Mouse (Mus musculus): Measurements from ENCODE around the gene Btbd3. TPM values are rescaled to one million over a fixed set of nuclear protein-coding genes. Genes with fewer than 3 reads are reported as not detected.

The Btbd3 gene
- polyA plus RNA-seq, 1 experiment from 2014 or later: 25.6 TPM

DNA sequence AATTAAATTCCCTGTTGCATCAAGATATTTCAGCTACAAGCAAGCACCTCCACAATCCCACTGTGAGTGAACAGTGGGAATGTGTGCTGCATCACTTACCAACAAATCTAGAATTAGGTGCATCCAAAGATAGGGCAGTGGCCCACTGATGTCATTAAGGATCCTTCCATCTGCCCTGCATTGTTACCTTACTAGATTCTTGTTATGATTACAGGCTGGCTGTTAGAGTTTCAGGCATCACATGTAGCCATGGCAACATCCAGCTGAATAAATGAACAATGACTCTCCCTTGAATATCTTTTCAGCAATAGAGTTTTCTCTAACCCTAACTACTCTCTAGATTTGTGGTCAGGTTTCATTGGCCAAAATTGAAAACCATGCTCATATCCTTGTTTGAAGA, 150.3 kb downstream of the Btbd3 start:
- Histone ChIP-seq H3K9ac (no peak overlapping the region), H3K4me1 (no peaks in the 10 kb centered on the region), H3K27ac (no peak overlapping the region), H3K4me3 (no peak overlapping the region), H3K4me2 (no peak overlapping the region), H3K27me3 (no peaks in the 10 kb centered on the region), H3K9me3 (no peaks in the 10 kb centered on the region), H3K36me3 (no peaks in the 10 kb centered on the region)
- ATAC-seq (ENCODE audit: insufficient number of reproducible peaks, low FRiP score, low TSS enrichment, low read depth): no peak

DNA sequence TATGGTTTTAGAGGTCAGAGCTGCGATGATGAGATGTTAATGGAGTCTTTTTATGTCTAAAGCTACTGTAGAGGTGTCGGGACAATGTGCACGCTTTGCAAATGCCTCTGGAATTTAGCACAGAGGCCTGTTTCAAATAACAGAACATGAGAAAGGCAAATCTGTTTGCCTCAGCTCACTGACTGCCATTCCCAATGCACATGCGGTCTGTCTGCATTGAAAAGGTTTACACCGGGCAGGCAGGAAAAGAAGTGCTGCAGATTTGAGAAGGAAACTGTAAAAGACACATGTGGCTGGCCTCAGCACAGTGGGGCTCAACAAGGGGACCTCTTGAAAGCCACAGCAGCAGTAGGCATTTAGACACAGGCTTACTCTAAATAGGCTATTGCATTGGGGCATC, 156.2 kb downstream of the Btbd3 start:
- no peak overlapping the region for H3K4me3 ChIP-seq
- peak overlapping the region; percentile 62 for H3K27ac ChIP-seq
- H3K4me1 ChIP-seq: peaks cover 10% of the 10 kb centered on the region
- H3K9ac ChIP-seq: no peak overlapping the region
- 11% methylated on average over 5 of the region's 5 CpGs for WGBS
- no peaks in the 10 kb centered on the region for H3K9me3 ChIP-seq
- ATAC-seq (ENCODE audit: insufficient number of reproducible peaks, low FRiP score, low TSS enrichment, low read depth): no peak
- H3K4me2 ChIP-seq: no peak overlapping the region
- H3K36me3 ChIP-seq: no peaks in the 10 kb centered on the region
- H3K27me3 ChIP-seq: no peaks in the 10 kb centered on the region

DNA sequence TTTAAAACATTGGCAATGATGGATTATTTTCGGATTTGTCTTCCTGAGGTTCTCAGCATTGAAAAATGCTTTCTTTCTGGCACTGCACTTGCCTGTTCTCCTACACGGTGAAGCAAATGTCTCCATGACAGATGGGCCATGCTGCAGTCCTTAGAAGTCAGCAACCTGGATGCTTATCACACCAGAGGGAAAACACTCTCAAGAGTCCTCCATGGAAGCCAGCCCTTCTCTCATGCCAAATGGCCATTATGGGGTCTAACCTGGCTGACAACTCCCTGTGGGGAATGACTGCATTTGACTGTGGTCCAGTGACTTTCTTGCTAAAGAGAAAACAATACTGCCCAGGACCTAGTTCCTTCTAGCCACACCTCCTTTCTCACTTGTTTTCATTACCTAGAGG, 166.0 kb downstream of the Btbd3 start:
- 52% methylated on average over 2 of the region's 2 CpGs for WGBS

DNA sequence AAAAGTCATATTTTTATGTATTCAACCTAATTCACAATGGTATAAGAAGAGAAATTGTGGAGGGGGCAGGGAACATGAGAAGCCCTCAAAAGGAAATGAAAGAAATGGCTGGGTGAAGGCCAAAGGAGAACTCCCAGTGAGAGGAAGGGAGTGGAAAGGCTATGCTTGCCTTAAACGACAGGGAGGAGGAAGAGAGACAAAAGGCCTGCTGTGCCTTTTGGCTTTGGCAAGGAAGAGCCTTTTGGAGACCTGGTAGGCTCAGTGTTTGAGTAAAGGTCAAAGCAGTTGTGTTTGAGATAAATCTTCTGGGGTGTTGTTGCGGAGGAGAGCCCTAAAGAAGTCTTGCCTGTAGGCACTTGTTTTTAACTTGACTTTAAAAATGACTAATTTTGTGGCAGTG, 175.6 kb downstream of the Btbd3 start:
- H3K9me3 ChIP-seq: no peaks in the 10 kb centered on the region
- 47% methylated on average over 2 of the region's 2 CpGs for WGBS
- H3K27ac ChIP-seq: no peak overlapping the region
- H3K4me2 ChIP-seq: no peak overlapping the region
- no peak overlapping the region for H3K9ac ChIP-seq
- ATAC-seq (ENCODE audit: insufficient number of reproducible peaks, low FRiP score, low TSS enrichment, low read depth): no peak
- H3K4me1 ChIP-seq: no peaks in the 10 kb centered on the region
- no peak overlapping the region for H3K4me3 ChIP-seq
- H3K27me3 ChIP-seq: no peaks in the 10 kb centered on the region
- H3K36me3 ChIP-seq: no peaks in the 10 kb centered on the region

More for the DNA sequence above, 166.0 kb downstream of the Btbd3 start:
- ATAC-seq (ENCODE audit: insufficient number of reproducible peaks, low FRiP score, low TSS enrichment, low read depth): no peak
- H3K27ac ChIP-seq: no peak overlapping the region
- no peaks in the 10 kb centered on the region for H3K9me3 ChIP-seq
- no peaks in the 10 kb centered on the region for H3K4me1 ChIP-seq
- H3K27me3 ChIP-seq: no peaks in the 10 kb centered on the region
- H3K36me3 ChIP-seq: no peaks in the 10 kb centered on the region
- H3K9ac ChIP-seq: no peak overlapping the region
- H3K4me3 ChIP-seq: no peak overlapping the region
- no peak overlapping the region for H3K4me2 ChIP-seq

DNA sequence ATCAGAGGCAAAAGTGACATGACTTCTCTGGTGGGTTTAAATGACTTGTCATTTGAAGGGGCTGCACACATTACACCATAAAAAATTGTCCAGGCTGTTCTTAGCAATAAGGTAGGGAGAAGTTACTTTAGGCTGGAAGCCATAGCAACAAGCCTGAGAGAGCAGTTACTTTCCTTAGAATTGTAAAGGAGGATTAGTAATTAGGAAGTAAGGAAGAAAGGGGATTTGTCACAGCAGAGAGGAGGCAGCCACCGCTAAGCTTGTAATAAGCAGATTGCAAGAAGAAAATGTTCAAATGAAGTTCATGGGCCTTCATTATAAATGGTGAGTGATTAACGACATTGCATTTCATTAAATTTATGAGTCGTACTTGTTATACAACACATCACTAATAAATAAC, 190.1 kb downstream of the Btbd3 start:
- no peak overlapping the region for H3K27ac ChIP-seq
- H3K9me3 ChIP-seq: no peaks in the 10 kb centered on the region
- H3K4me2 ChIP-seq: no peak overlapping the region
- H3K4me1 ChIP-seq: no peaks in the 10 kb centered on the region
- H3K27me3 ChIP-seq: no peaks in the 10 kb centered on the region
- no peak overlapping the region for H3K9ac ChIP-seq
- no peaks in the 10 kb centered on the region for H3K36me3 ChIP-seq
- WGBS: 45% methylated on average over 3 of the region's 3 CpGs
- no peak for ATAC-seq (ENCODE audit: insufficient number of reproducible peaks, low FRiP score, low TSS enrichment, low read depth)
- H3K4me3 ChIP-seq: no peak overlapping the region

DNA sequence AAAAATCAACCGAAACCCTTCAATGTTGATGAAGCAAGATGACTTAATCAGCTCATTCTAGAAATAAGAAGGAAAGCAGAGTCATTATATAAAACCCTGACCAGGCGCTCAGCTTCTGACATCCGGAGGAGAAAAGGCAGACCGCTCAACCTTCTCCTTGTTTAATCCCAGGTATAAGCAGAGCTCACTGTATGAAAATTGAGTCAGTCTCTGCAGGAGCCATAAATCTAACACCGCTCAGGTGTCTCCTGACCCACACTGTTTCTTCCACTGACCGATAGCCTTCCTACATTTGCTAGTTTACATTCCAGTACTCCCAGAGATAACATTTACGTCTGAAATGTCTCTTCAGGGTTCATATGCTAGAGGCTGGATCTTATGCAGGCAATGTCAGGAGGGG, 190.6 kb downstream of the Btbd3 start:
- no peaks in the 10 kb centered on the region for H3K36me3 ChIP-seq
- no peaks in the 10 kb centered on the region for H3K27me3 ChIP-seq
- no peak overlapping the region for H3K27ac ChIP-seq
- H3K9me3 ChIP-seq: no peaks in the 10 kb centered on the region
- no peak overlapping the region for H3K4me2 ChIP-seq
- no peak overlapping the region for H3K4me3 ChIP-seq
- 62% methylated on average over 7 of the region's 7 CpGs for WGBS
- no peak for ATAC-seq (ENCODE audit: insufficient number of reproducible peaks, low FRiP score, low TSS enrichment, low read depth)
- H3K9ac ChIP-seq: no peak overlapping the region
- no peaks in the 10 kb centered on the region for H3K4me1 ChIP-seq

DNA sequence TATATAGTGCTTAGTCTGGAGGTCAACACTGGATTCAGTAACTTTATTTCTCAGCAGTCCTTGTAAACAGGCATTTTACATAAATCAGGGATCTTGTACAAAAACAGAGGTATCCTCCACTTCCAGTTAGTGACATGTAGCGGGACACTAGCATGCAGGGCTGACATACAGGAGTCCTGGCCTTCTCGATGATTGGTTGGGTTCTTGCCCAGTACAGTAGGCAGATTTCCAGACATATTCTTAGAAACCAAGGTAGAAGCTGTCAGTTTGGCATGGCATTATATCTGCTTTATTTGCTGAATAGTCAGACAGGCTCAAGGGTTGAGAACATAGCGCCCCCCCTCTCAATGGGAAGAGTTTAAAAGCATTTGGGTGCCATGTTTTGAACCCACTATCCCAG, 191.3 kb downstream of the Btbd3 start:
- Histone ChIP-seq H3K27ac (no peak overlapping the region), H3K27me3 (no peaks in the 10 kb centered on the region), H3K4me2 (no peak overlapping the region), H3K4me3 (no peak overlapping the region), H3K9ac (no peak overlapping the region), H3K9me3 (no peaks in the 10 kb centered on the region), H3K36me3 (no peaks in the 10 kb centered on the region), H3K4me1 (no peaks in the 10 kb centered on the region)
- no peak for ATAC-seq (ENCODE audit: insufficient number of reproducible peaks, low FRiP score, low TSS enrichment, low read depth)
- WGBS: 94% methylated on average over 3 of the region's 3 CpGs

DNA sequence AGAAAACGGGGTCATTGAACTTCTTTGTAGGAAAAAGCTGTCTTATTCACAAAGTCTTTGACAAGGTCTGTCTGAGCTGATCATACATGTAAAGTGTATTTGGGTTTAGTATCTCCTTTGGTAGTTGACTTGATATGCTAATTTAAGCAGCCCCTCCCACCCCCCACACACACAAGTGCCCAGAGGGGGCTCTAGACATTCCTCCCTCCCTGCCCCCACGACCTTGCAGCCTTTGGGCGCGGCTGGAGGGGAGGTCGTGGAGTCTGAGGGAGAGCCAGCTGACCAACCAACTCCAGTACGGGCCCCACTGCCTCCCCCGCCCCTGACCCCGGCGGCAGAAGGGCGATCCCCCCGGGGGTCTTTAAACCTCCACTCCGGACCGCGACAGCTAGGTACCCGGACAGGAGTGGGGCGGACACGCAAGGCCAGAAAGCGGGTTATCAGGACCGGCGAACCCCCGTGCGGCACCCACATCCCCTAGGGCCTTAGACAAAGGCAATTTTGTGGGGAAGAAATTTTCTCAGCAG, 211.7 kb downstream of the Btbd3 start:
- Histone ChIP-seq H3K9me3 (no peaks in the 10 kb centered on the region), H3K4me1 (peaks cover 4% of the 10 kb centered on the region; the same call in 1 of the 2 replicates), H3K9ac (no peak overlapping the region), H3K4me2 (no peak overlapping the region), H3K36me3 (no peaks in the 10 kb centered on the region), H3K27ac (no peak overlapping the region), H3K4me3 (no peak overlapping the region), H3K27me3 (no peaks in the 10 kb centered on the region)
- no peak for ATAC-seq (ENCODE audit: insufficient number of reproducible peaks, low FRiP score, low TSS enrichment, low read depth)
- 82% methylated on average over 22 of the region's 22 CpGs for whole genome bisulfite sequencing

DNA sequence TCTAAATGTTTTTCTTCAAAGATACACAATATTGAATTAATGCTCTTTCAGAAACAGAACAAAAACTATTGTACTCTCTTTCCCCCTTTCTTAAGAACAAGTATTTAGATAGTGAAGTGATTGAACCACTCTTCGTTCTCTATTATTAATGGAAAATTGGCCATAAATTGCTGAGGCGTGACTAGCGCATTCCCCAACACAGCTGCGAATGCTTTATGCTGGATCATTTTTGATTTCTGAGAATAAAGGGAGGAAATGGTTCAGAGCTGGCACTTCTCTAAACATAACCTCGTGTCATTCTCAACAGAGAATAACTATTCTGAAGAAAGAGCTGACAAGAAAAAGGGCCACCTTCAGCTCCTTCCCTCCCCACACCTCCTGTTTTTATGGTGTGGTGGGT, 217.0 kb downstream of the Btbd3 start:
- Histone ChIP-seq H3K4me1 (peaks cover 4% of the 10 kb centered on the region; the same call in 1 of the 2 replicates), H3K9ac (no peak overlapping the region), H3K4me3 (no peak overlapping the region), H3K36me3 (no peaks in the 10 kb centered on the region), H3K27me3 (no peaks in the 10 kb centered on the region), H3K9me3 (no peaks in the 10 kb centered on the region), H3K27ac (no peak overlapping the region), H3K4me2 (no peak overlapping the region)
- WGBS: 76% methylated on average over 5 of the region's 5 CpGs
- no peak for ATAC-seq (ENCODE audit: insufficient number of reproducible peaks, low FRiP score, low TSS enrichment, low read depth)

DNA sequence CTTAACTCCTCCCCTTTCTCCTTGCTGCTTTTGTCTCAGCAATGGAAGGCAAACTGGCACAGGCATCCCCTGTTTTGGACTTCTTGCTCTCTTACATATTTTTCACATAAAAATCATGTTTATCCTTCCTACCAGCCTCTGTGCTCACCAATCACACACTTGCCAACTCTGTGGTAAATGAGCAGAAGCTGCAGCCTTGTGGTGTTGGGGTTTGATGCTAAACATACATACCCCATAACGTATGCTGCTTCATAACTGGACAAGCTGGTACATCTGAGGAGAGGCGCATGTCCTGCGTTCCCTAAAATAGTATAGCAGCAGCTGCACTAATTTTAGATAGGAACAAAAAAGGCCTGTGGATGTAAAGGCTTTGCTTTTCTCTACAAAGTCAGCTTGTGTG, 220.1 kb downstream of the Btbd3 start:
- WGBS: 82% methylated on average over 3 of the region's 3 CpGs
- Histone ChIP-seq H3K27ac (no peak overlapping the region), H3K4me1 (no peaks in the 10 kb centered on the region)

DNA sequence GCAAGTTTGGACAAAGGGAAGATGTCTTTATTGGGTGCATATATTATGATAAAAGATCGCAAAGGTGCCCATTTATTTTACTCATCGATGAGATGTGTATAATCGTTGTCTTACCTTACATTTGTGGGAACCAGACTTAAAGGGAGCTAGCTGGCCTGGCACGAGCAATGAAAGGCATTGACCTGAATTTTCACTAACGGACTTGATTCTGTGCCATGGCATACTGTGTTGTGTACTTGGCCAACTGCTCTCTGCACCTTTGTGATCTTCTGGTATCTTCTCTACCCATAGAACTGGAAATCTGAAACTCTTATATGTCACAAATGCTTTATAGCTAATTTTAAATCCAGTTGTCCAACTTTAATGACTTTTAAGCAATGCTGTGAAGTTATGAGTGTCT, 220.9 kb downstream of the Btbd3 start:
- Histone ChIP-seq H3K4me3 (no peak overlapping the region), H3K9ac (no peak overlapping the region), H3K4me1 (no peaks in the 10 kb centered on the region), H3K27ac (no peak overlapping the region), H3K27me3 (no peaks in the 10 kb centered on the region), H3K36me3 (no peaks in the 10 kb centered on the region), H3K4me2 (no peak overlapping the region), H3K9me3 (no peaks in the 10 kb centered on the region)
- no peak for ATAC-seq (ENCODE audit: insufficient number of reproducible peaks, low FRiP score, low TSS enrichment, low read depth)
- 91% methylated on average over 5 of the region's 5 CpGs for WGBS

More for the DNA sequence above, 220.1 kb downstream of the Btbd3 start:
- H3K4me2 ChIP-seq: no peak overlapping the region
- no peaks in the 10 kb centered on the region for H3K27me3 ChIP-seq
- H3K9ac ChIP-seq: no peak overlapping the region
- no peaks in the 10 kb centered on the region for H3K36me3 ChIP-seq
- ATAC-seq (ENCODE audit: insufficient number of reproducible peaks, low FRiP score, low TSS enrichment, low read depth): no peak
- H3K9me3 ChIP-seq: no peaks in the 10 kb centered on the region
- no peak overlapping the region for H3K4me3 ChIP-seq

DNA sequence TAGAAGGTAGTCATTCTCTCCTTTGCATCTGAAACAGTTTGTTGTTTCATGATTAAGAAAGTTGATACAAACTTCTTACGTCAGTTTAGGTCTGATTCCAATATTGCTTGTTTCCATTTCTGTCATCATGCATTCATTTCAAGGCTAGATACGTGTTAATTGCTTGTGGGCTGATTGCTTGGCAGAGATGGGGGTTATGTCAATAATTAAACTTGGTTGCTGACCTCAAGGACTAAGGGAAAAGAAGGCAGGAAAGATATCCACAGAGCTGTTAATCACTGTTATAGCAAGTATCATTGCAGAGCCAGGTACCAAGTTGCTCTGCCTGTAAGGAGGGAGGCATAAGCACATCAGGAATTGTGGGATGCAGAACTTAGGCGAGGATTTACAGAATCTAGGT, 226.2 kb downstream of the Btbd3 start:
- H3K4me3 ChIP-seq: no peak overlapping the region
- WGBS: 77% methylated on average over 3 of the region's 3 CpGs
- no peaks in the 10 kb centered on the region for H3K27me3 ChIP-seq
- no peak overlapping the region for H3K9ac ChIP-seq
- H3K9me3 ChIP-seq: no peaks in the 10 kb centered on the region
- H3K4me2 ChIP-seq: no peak overlapping the region
- H3K4me1 ChIP-seq: no peaks in the 10 kb centered on the region
- H3K27ac ChIP-seq: no peak overlapping the region
- H3K36me3 ChIP-seq: no peaks in the 10 kb centered on the region
- ATAC-seq (ENCODE audit: insufficient number of reproducible peaks, low FRiP score, low TSS enrichment, low read depth): no peak

DNA sequence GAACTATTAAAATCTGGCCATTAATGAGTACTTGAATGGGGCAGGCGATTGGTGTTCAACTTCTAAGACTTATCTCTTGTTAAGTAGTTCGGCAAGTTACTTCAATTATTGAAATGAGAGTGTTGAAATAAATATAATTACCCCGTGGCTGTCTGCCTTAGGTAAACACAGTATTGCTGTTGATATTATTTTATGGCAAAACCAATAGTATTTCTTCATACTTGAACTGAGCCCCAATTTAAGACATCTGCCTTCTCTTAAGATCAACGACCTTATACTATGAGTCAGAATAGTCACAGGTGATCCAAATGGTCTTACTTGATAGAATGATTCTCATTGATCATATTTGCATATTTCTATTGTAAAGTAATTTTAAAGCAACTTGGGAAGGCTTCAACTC, 228.5 kb downstream of the Btbd3 start:
- Histone ChIP-seq H3K4me1 (no peaks in the 10 kb centered on the region), H3K4me3 (no peak overlapping the region), H3K27me3 (no peaks in the 10 kb centered on the region), H3K36me3 (no peaks in the 10 kb centered on the region), H3K27ac (no peak overlapping the region), H3K9me3 (no peaks in the 10 kb centered on the region), H3K9ac (no peak overlapping the region), H3K4me2 (no peak overlapping the region)
- 73% methylated on average over 4 of the region's 4 CpGs for WGBS
- no peak for ATAC-seq (ENCODE audit: insufficient number of reproducible peaks, low FRiP score, low TSS enrichment, low read depth)

Measured in limb, embryonic 15.5 days (tissue).